Mouse (Mus musculus) embryonic facial prominence, embryonic 14.5 days (tissue): ENCODE results near the gene Pard3b. TPM values are rescaled to one million over a fixed set of nuclear protein-coding genes. Genes with fewer than 3 reads are reported as not detected.

Experiments used
- ATAC-seq: fragments of 200-750 bp; cut with Nextera tagmentation; 2 replicates; pipeline ENCODE4 v1.8.0; 2017; ENCODE audit warnings: low read depth, moderate number of reproducible peaks, moderate TSS enrichment
- DNase-seq: peaks from one replicate; pipeline ENCODE4 v3.0.0-alpha.2; 2015; ENCODE audit warnings: low spot score
- H3K27ac ChIP-seq: fragments of 300-500 bp; sonication (generic); replicated peaks from 2 replicates; pipeline ENCODE4 v1.5.1; 2014; ENCODE audit warnings: low read depth, mild to moderate bottlenecking, low read length, moderate library complexity
- H3K27me3 ChIP-seq: fragments of 300-500 bp; sonication (generic); replicated peaks from 2 replicates; pipeline ENCODE4 v1.6.1; 2014; ENCODE audit warnings: low read length; ENCODE audit not compliant: control insufficient read depth, insufficient read depth
- H3K36me3 ChIP-seq: fragments of 300-500 bp; sonication (generic); 2 replicates; pipeline ENCODE4 v1.6.1; 2014; ENCODE audit warnings: low read length, mixed read lengths; ENCODE audit not compliant: control insufficient read depth, insufficient read depth
- H3K4me1 ChIP-seq: fragments of 300-500 bp; sonication (generic); 2 replicates; pipeline ENCODE4 v1.6.1; 2014; ENCODE audit warnings: antibody characterized with exemption, low read length; ENCODE audit not compliant: control insufficient read depth, insufficient read depth
- H3K4me2 ChIP-seq: fragments of 300-500 bp; sonication (generic); 2 replicates; pipeline ENCODE4 v1.6.1; 2014; ENCODE audit warnings: low read depth, mild to moderate bottlenecking, low read length, moderate library complexity, mixed read lengths
- H3K4me3 ChIP-seq: fragments of 300-500 bp; sonication (generic); 2 replicates; pipeline ENCODE4 v1.5.1; 2014; ENCODE audit warnings: low read depth, mild to moderate bottlenecking, low read length
- H3K9ac ChIP-seq: fragments of 300-500 bp; sonication (generic); 2 replicates; pipeline ENCODE4 v1.6.1; 2014; ENCODE audit warnings: low read depth, mild to moderate bottlenecking, low read length, moderate library complexity, mixed read lengths
- H3K9me3 ChIP-seq: fragments of 300-500 bp; sonication (generic); 2 replicates; pipeline ENCODE4 v1.6.1; 2016; ENCODE audit warnings: low read length; ENCODE audit not compliant: control insufficient read depth
- WGBS: fragments of 180-500 bp; shearing (Covaris S2); extraction: QIAGEN DNeasy Blood & Tissue Kit; methylation state at CpG from one replicate; pipeline ENCODE4 v1.1.7; 2014; 5-methylcytosine and 5-hydroxymethylcytosine counted together
- polyA plus RNA-seq: library from polyadenylated mRNA; unstranded; fragments of >200 nt; fragmentation: Nextera tagmentation; extraction: Ambion mirVana; gene quantifications from 2 replicates; pipeline ENCODE4 v1.2.1, GENCODE M21; 2014

Pard3b gene
- polyA plus RNA-seq, 1 experiment from 2014 or later: 17.6 TPM

DNA sequence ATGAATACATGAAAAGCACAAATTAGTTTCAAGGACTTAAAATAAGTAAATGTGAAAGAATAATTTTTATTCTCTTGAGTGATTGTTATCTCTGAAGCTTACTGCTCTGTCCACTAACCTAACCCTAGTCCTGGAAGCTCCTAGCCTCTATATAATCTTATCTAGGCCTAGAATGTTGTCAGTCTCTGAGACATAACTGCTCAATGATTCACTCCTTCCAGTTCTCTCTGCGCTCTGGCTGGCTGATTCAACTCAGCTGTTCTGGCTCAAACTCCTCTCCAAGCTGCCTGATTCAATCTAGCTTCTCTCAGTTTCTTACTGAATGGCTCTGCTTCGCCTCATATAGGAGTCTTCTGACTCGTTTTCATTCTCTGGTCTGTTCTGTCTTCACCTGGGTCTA lies 798.9 kb downstream of the Pard3b start:
- Histone ChIP-seq H3K27ac (no peak overlapping the region), H3K4me2 (no peak overlapping the region), H3K4me3 (no peak overlapping the region), H3K4me1 (peaks cover 3% of the 10 kb centered on the region; the same call in 1 of the 2 replicates), H3K27me3 (no peaks in the 10 kb centered on the region), H3K9ac (no peak overlapping the region), H3K36me3 (no peaks in the 10 kb centered on the region), H3K9me3 (no peaks in the 10 kb centered on the region)
- DNase-seq (no peak), ATAC-seq (no peak)
- 46% methylated on average over 3 of the region's 3 CpGs for WGBS

DNA sequence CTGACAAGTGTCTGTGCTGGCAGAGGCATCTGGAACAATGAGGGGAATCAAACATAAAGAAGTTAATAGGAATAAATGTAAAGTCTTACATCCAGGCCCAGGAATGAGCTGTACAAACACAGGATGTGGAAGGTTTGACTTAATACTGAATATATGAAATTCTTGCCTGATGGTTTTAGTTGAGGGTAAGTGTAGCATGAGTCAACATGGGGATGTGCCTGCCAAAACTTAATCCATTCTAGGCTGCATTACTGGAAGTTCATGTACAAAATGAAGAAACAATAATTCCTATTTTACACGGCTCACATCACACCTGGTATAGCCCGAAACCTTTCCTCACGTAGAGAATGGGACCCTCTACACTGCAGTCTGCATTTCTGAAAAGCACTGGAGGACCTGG lies 805.8 kb downstream of the Pard3b start:
- Histone ChIP-seq H3K9me3 (no peaks in the 10 kb centered on the region), H3K4me1 (peaks cover 9% of the 10 kb centered on the region), H3K4me2 (no peak overlapping the region), H3K9ac (no peak overlapping the region), H3K27me3 (no peaks in the 10 kb centered on the region), H3K27ac (no peak overlapping the region), H3K36me3 (no peaks in the 10 kb centered on the region), H3K4me3 (no peak overlapping the region)
- peak; percentile 70 for DNase-seq
- 67% methylated on average over 3 of the region's 3 CpGs for WGBS
- peak; percentile 30; the same call in 1 of the 2 replicates for ATAC-seq

DNA sequence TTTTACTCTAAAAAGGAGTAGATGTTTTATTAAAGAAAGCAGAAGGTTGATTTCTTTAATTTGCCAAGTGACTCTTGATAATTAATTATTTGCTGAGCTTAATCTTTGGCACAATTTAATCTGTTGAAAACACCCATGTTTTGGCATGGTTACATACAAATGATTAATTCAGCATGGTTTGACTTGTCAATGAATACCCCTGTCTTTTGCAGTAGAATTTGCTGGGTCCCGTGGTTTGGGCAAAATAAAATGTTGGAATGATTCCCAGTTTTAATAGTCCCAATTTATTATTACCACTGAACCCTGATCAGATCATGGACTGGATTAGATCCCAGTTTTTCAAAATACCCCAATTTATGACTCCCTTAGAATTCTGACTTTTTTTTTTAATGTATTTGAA lies 808.2 kb downstream of the Pard3b start:
- WGBS: 30% methylated on average over 1 of the region's 1 CpGs
- no peak overlapping the region for H3K4me3 ChIP-seq

DNA sequence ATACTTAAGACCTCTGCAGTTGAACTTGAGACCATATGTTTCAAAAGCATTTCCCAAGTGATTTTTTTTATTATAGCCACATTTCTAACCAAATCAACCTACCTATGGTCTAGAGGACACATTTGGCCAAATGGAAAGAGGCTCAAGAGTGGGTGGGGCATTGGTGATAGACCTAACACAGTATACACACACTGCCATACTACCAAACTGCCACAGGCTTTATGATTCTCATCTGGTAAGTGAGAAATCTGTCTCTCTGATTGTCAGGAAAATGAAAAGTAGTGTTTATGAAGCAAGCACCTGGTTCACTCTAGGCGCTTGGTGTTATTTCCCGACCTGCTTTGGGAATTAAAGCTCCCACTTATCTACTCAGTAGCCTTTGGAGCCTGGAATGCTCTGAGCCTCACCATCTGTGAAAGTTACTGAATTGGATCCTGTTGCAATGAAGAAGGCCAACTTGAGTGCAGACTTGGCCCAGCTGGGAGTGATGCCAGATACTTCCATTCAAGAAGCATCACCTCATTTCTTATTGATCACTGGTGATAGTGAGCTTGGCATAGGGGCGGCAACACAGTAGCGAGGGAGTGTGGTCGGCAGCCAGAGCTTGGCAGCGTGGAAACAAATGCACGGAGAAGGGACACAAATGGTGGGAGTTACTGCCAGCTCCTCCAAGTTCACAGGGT lies 810.7 kb downstream of the Pard3b start:
- DNase-seq (peak; percentile 26), ATAC-seq (no peak)
- Histone ChIP-seq H3K27ac (no peak overlapping the region), H3K4me3 (no peak overlapping the region), H3K27me3 (no peaks in the 10 kb centered on the region), H3K4me1 (peaks cover 9% of the 10 kb centered on the region), H3K4me2 (no peak overlapping the region), H3K36me3 (no peaks in the 10 kb centered on the region), H3K9ac (no peak overlapping the region), H3K9me3 (no peaks in the 10 kb centered on the region)
- 70% methylated on average over 7 of the region's 7 CpGs for WGBS

More for the DNA sequence above, 808.2 kb downstream of the Pard3b start:
- no peak overlapping the region for H3K9ac ChIP-seq
- H3K36me3 ChIP-seq: no peaks in the 10 kb centered on the region
- peak; percentile 45 for DNase-seq
- no peak overlapping the region for H3K4me2 ChIP-seq
- no peak for ATAC-seq
- no peaks in the 10 kb centered on the region for H3K9me3 ChIP-seq
- peaks cover 9% of the 10 kb centered on the region for H3K4me1 ChIP-seq
- no peak overlapping the region for H3K27ac ChIP-seq
- H3K27me3 ChIP-seq: no peaks in the 10 kb centered on the region

DNA sequence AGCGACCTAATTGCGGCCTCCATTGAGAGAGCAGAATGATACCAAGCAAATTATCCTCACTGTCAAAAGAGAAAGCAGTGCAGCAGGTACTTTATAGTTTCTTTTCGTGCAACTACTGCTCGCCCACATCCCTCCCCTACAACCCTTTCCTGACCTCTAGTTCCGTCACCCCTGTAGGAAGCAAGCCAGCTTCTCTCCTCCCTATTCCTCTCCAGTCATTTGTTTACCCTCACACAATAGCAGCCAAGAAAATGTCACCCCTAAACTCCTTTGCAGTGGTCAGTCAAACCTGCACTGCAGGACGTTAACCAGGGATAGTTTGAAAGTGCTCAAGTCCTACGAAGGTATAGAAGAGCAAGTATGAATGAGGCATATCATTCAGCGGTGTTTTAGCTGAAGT lies 826.9 kb downstream of the Pard3b start:
- no peak overlapping the region for H3K4me3 ChIP-seq
- no peaks in the 10 kb centered on the region for H3K36me3 ChIP-seq
- 0 out of 2 replicates have a peak overlapping the region, but pooled peaks have one; percentile 4 for H3K4me2 ChIP-seq
- no peaks in the 10 kb centered on the region for H3K9me3 ChIP-seq
- ATAC-seq (no peak), DNase-seq (peak; percentile 9)
- no peak overlapping the region for H3K9ac ChIP-seq
- H3K4me1 ChIP-seq: no peaks in the 10 kb centered on the region
- WGBS: 57% methylated on average over 8 of the region's 8 CpGs
- no peaks in the 10 kb centered on the region for H3K27me3 ChIP-seq
- H3K27ac ChIP-seq: no peak overlapping the region

DNA sequence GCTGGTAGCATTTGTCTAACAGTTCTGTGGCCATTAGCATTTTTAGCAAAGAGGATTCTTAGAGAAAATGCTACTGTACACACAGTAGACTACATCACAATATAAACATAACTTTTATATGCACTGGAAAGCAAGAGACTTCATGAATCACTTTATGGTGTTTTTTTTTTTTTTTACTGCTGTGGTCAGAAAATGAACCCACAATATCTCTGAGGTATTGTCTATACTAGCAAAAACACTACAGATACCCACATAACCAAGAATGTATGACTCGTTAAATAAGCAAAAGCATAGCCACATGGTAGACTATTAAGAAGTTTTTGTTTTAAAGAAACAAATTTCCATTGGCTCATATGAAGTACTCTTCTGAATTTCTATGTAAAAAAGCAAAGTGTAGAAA lies 827.9 kb downstream of the Pard3b start:
- ATAC-seq (no peak), DNase-seq (no peak)
- no peak overlapping the region for H3K27ac ChIP-seq
- H3K4me3 ChIP-seq: no peak overlapping the region
- no peaks in the 10 kb centered on the region for H3K36me3 ChIP-seq
- WGBS: 80% methylated on average over 1 of the region's 1 CpGs
- no peak overlapping the region for H3K9ac ChIP-seq
- H3K4me1 ChIP-seq: no peaks in the 10 kb centered on the region
- H3K27me3 ChIP-seq: no peaks in the 10 kb centered on the region
- H3K4me2 ChIP-seq: no peak overlapping the region
- H3K9me3 ChIP-seq: no peaks in the 10 kb centered on the region

DNA sequence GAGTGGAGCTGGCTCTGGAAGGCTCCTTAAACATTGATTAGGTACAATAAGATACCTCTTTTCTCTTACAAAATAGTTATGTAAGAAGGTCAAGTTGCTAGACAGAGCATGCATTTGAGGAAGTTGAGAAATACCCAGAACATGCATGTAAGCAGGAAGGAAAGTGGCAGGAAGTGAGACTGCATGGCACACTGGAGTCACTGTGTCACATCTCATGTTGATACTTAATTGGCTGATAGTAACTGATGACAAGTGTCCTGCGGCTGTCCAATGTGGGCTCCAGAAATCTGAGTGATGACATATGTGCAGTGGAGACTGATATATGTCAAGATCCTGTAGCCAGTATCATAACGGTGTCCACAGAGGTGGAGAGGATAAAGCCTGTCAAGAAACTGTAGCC lies 844.4 kb downstream of the Pard3b start:
- WGBS: 76% methylated on average over 2 of the region's 2 CpGs
- no peak for DNase-seq
- no peaks in the 10 kb centered on the region for H3K4me1 ChIP-seq
- no peaks in the 10 kb centered on the region for H3K27me3 ChIP-seq
- H3K4me2 ChIP-seq: no peak overlapping the region
- H3K4me3 ChIP-seq: no peak overlapping the region
- H3K9ac ChIP-seq: no peak overlapping the region
- H3K36me3 ChIP-seq: no peaks in the 10 kb centered on the region
- H3K27ac ChIP-seq: no peak overlapping the region
- no peaks in the 10 kb centered on the region for H3K9me3 ChIP-seq
- no peak for ATAC-seq

DNA sequence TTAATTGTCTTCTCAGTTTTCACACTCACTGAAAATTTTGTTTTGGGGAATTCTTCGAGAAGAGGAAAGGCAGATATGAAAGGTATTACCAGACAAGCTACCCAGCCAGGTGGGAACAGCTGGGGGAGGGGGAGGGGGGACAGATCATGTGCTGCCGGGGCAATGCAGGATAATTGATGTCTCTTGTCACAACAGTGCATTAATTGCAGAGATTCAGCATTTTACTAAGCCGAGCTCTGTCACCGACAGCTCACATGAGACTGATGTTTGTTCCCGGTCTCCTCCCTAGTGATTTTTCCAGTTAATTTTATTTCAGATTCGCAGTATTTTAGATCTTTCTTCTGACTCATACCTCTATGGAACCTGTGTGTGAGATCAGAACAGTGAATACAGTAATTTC lies 850.2 kb downstream of the Pard3b start:
- no peak overlapping the region for H3K27ac ChIP-seq
- ATAC-seq: no peak

DNA sequence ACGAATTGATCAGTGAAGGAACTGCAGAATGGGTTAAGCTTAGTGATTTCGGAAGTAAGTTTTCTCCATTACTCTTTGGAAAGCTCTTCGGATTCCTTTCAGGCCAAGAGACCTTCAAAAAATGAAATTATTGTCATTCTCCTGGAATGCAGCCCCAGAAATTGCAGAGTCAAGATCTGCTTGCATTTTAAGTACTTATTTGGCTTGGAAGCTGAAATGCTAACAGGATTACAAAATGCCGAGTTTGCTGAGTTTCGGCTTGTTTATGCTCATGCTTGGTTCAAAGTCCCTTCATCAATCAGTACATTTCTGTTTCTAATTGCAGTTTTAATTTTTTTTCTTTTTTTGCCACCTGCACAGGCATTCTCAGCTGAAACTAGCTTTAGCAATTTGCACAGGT lies 860.5 kb downstream of the Pard3b start:
- H3K4me2 ChIP-seq: no peak overlapping the region
- no peaks in the 10 kb centered on the region for H3K4me1 ChIP-seq
- DNase-seq: peak; percentile 63
- no peak overlapping the region for H3K4me3 ChIP-seq
- no peaks in the 10 kb centered on the region for H3K27me3 ChIP-seq
- no peak overlapping the region for H3K27ac ChIP-seq
- no peaks in the 10 kb centered on the region for H3K36me3 ChIP-seq
- no peak overlapping the region for H3K9ac ChIP-seq
- 63% methylated on average over 5 of the region's 5 CpGs for WGBS
- no peaks in the 10 kb centered on the region for H3K9me3 ChIP-seq
- ATAC-seq: no peak

More for the DNA sequence above, 850.2 kb downstream of the Pard3b start:
- H3K4me2 ChIP-seq: no peak overlapping the region
- no peaks in the 10 kb centered on the region for H3K36me3 ChIP-seq
- H3K9me3 ChIP-seq: peaks cover 4% of the 10 kb centered on the region; the same call in 1 of the 2 replicates
- 52% methylated on average over 6 of the region's 6 CpGs for WGBS
- no peaks in the 10 kb centered on the region for H3K4me1 ChIP-seq
- H3K4me3 ChIP-seq: no peak overlapping the region
- no peak for DNase-seq
- no peak overlapping the region for H3K9ac ChIP-seq
- no peaks in the 10 kb centered on the region for H3K27me3 ChIP-seq
